Mouse (Mus musculus) E14TG2a.4 (cell line): Measurements from ENCODE around the gene Hspb8.

Source experiments
- CTCF ChIP-seq: conservative IDR thresholded peaks from 2 replicates; pipeline ENCODE4 v1.5.1; 2014; ENCODE audit warnings: low read length
- NANOG ChIP-seq: IDR thresholded peaks from 2 replicates; pipeline ENCODE4 v1.6.1; 2014; ENCODE audit warnings: borderline replicate concordance, low read length, mixed read lengths

DNA sequence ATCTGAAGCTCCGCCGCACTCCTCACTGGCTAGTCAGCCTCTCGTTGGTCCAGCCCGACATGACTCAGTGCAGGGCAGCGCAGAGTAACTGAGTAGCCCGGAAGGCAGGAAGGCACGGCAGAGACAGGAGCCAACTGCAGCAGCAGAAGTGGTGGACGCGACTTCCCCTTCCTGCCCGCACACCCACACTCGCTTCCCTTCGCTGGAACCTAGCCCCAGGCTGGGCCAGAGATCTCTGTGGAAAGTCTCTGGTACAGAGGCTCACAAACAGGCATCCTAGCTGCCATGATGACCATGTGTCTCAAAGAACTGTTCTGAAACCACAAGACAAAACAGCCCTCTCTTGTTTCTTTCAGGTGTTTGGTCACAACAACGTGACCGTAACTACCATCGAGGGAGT is 41.4 kb downstream of the Hspb8 start:
- TF ChIP-seq CTCF (no peak), NANOG (no peak)
